Mouse (Mus musculus): ENCODE data around the gene Aip.

DNA sequence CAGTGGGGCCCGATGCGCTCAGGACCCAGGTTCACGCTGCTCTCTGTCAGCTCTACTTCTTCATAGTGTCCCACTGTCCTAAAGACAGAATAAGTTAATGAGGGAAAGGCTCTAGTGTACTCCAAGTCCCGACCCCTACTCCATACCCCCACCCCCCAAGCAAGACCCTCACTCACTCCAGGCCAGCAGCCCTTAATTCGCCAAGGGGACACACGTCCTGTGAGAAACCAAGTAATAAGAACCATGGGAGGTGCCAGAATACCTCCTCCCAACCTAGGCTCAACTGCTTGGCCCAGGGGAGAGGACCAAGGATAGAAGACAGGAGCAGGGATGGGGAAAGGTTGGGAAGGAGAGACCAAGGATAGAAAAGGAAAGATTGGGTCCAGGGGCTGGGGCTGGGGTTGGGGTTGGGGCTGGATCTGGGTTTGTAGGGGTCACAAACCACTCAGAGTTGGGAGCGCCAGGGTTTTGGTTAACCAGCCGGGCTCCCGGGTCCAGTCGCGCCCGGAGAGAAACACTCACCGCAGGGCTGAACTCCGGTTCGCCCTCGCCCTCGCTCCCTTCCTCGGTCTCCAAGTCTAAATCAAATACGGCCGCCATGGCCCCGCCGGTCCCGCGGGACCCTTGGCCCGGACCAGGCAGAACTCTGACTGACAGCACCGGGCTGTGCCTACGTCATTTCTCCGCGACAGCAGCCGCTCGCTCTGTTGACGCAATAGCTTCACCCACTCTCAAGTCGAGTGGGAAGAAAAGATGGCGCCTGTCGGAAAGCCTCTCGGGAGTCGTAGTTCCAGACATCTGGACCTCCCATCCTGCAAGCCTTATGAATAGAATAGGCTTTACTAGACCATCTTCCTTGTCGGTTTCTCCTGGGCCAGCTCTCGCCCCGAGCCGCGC lies 37.2 kb upstream of the Aip start, which contains the start of gene Rps6kb2:
- TF ChIP-seq TAL1 (IDR thresholded peaks at IDR 0.05; ENCODE audit: low read length) (no peak), GATA1 (IDR thresholded peaks at IDR 0.05; ENCODE audit: low read length) (no peak)

Data from erythroblast, embryonic 14.5 days (primary cell).